Mouse (Mus musculus) megakaryocyte-erythroid progenitor cell, adult 5-6 weeks (primary cell): ENCODE results near the gene Erich6. TPM values are rescaled to one million over a fixed set of nuclear protein-coding genes. Genes with fewer than 3 reads are reported as not detected.

ENCODE experiments used
- ATAC-seq: replicated peaks from 2 replicates; pipeline ENCODE4 v1.8.0; 2016; ENCODE audit warnings: mild to moderate bottlenecking, inconsistent platforms; ENCODE audit not compliant: severe bottlenecking, poor library complexity, low FRiP score, low TSS enrichment
- total RNA-seq, 2 experiments: library from RNA; stranded (forward) in 1 of 2; stranded (reverse) in 1 of 2; fragments of 200-1000, 215-1000 nt in 1 of 2; fragments of >200 nt in 1 of 2; fragmentation: Nextera tagmentation in 1 of 2; gene quantifications; 2 replicates each; pipeline ENCODE4 v1.2.3; 2014 to 2017

Erich6 gene
- total RNA-seq, 2 experiments from 2014 or later = not detected

- ATAC-seq = no peak
Observed at GRCm38 (mm10) chr3:58570821-58571220, 66.2 kb downstream of the Erich6 start.

Other genes starting within 250 kb of the Erich6 start
- gene Tsc22d2, start 222.5 kb downstream of the Erich6 start, total RNA-seq (2014; fragmentation: Nextera tagmentation) = 12.9 and 21.5 TPM in 2 replicates
- 17.5 and 25.4 TPM in 2 replicates for gene Tsc22d2, start 222.5 kb downstream of the Erich6 start, total RNA-seq (2017)
- gene Eif2a, start 111.4 kb downstream of the Erich6 start, total RNA-seq (2014; fragmentation: Nextera tagmentation) = 123 and 132 TPM in 2 replicates
- gene Eif2a, start 111.4 kb downstream of the Erich6 start, total RNA-seq (2017) = 149 and 153 TPM in 2 replicates
- gene Serp1, start 111.3 kb downstream of the Erich6 start, total RNA-seq (2014; fragmentation: Nextera tagmentation) = 38.0 and 40.2 TPM in 2 replicates
- gene Serp1, start 111.3 kb downstream of the Erich6 start, total RNA-seq (2017) = 64.6 and 71.3 TPM in 2 replicates
- 82.6 and 95.9 TPM in 2 replicates for gene Selenot, start 60.6 kb downstream of the Erich6 start, total RNA-seq (2014; fragmentation: Nextera tagmentation)
- gene Selenot, start 60.6 kb downstream of the Erich6 start, total RNA-seq (2017) = 183 and 186 TPM in 2 replicates
- gene Siah2, start 55.2 kb upstream of the Erich6 start, total RNA-seq (2014; fragmentation: Nextera tagmentation) = 6.0 and 14.6 TPM in 2 replicates
- 11.6 and 14.9 TPM in 2 replicates for gene Siah2, start 55.2 kb upstream of the Erich6 start, total RNA-seq (2017)
- gene Mindy4b-ps, start 185.1 kb upstream of the Erich6 start, total RNA-seq (2014; fragmentation: Nextera tagmentation) = not detected in 2 replicates
- gene Mindy4b-ps, start 185.1 kb upstream of the Erich6 start, total RNA-seq (2017) = not detected in 2 replicates
- gene Clrn1, start 248.1 kb upstream of the Erich6 start, total RNA-seq (2014; fragmentation: Nextera tagmentation) = not detected in 2 replicates
- gene Clrn1, start 248.1 kb upstream of the Erich6 start, total RNA-seq (2017) = not detected in 2 replicates